Mouse (Mus musculus) forebrain, embryonic 12.5 days (tissue): ENCODE measurements around the gene Klhl23. TPM values are rescaled to one million over a fixed set of nuclear protein-coding genes. Genes with fewer than 3 reads are reported as not detected.

ENCODE experiments used
- ATAC-seq: fragments of 200-750 bp; cut with Nextera tagmentation; 2 replicates; pipeline ENCODE4 v1.8.0; 2017; ENCODE audit warnings: moderate TSS enrichment; ENCODE audit not compliant: low FRiP score
- H3K27ac ChIP-seq: fragments of 300-500 bp; sonication (generic); 2 replicates; pipeline ENCODE4 v1.5.1; 2016; ENCODE audit warnings: mild to moderate bottlenecking
- H3K27me3 ChIP-seq: fragments of 300-500 bp; sonication (generic); 2 replicates; pipeline ENCODE4 v1.6.1; 2016; ENCODE audit warnings: mild to moderate bottlenecking
- H3K36me3 ChIP-seq: fragments of 300-500 bp; sonication (generic); replicated peaks from 2 replicates; pipeline ENCODE4 v1.6.1; 2016; ENCODE audit warnings: mild to moderate bottlenecking
- H3K4me1 ChIP-seq: fragments of 300-500 bp; sonication (generic); 2 replicates; pipeline ENCODE4 v1.6.1; 2016
- H3K4me2 ChIP-seq: fragments of 300-500 bp; sonication (generic); 2 replicates; pipeline ENCODE4 v1.6.1; 2016; ENCODE audit warnings: mild to moderate bottlenecking, moderate library complexity
- H3K4me3 ChIP-seq: fragments of 300-500 bp; sonication (generic); replicated peaks from 2 replicates; pipeline ENCODE4 v1.5.1; 2016; ENCODE audit warnings: mild to moderate bottlenecking
- H3K9ac ChIP-seq: fragments of 300-500 bp; sonication (generic); 2 replicates; pipeline ENCODE4 v1.6.1; 2016; ENCODE audit warnings: mild to moderate bottlenecking
- H3K9me3 ChIP-seq: fragments of 300-500 bp; sonication (generic); 2 replicates; pipeline ENCODE4 v1.6.1; 2016
- WGBS: fragments of 180-500 bp; shearing (Covaris S2); methylation state at CpG from one replicate; pipeline ENCODE4 v1.1.7; 2016; 5-methylcytosine and 5-hydroxymethylcytosine counted together
- polyA plus RNA-seq: library from polyadenylated mRNA; unstranded; fragments of >200 nt; fragmentation: Nextera tagmentation; extraction: Ambion mirVana; gene quantifications from 2 replicates; pipeline ENCODE4 v1.2.1, GENCODE M21; 2016

The Klhl23 gene
- polyA plus RNA-seq, 1 experiment from 2014 or later, result 47.9 TPM

DNA sequence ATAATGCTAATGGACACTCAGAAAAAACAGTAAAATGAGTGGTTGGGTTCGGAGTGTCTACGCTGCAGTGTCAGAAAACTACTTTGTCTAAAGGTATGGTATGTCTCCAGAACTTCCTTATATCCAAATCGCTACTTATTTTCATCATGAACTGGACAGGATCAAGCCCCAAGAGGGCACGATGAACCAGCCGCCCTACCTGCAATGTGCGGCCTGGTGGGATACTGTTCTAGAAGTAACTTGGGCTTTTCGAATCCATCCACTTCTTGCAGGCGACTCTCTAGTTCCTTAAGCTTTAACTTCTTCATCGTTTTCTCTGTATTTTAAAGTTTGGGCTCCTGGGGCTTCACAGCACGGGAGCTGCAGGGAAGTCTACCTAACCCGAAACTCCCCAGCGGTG is 63.3 kb downstream of the Klhl23 start:
- H3K9ac ChIP-seq, result peak overlapping the region; percentile 74
- H3K27me3 ChIP-seq, result no peaks in the 10 kb centered on the region
- H3K27ac ChIP-seq, result 0 out of 2 replicates have a peak overlapping the region, but pooled peaks have one; percentile 14
- peaks cover 12% of the 10 kb centered on the region for H3K4me1 ChIP-seq
- peak; percentile 27; the same call in 1 of the 2 replicates for ATAC-seq
- no peaks in the 10 kb centered on the region for H3K9me3 ChIP-seq
- H3K4me2 ChIP-seq, result peak overlapping the region; percentile 70
- 7% methylated on average over 12 of the region's 12 CpGs for WGBS
- no peaks in the 10 kb centered on the region; the same call in 1 of the 2 replicates for H3K36me3 ChIP-seq
- H3K4me3 ChIP-seq, result peak overlapping the region; percentile 61

GRCm38 (mm10) chr2:69885451-69886305 is 63.9 kb downstream of the Klhl23 start, which contains the start of gene Mettl5:
Gene Mettl5 (minus strand): TSS chr2:69885615.
- ATAC-seq, result peak; percentile 94
- H3K27ac ChIP-seq, result 0 out of 2 replicates have a peak within 1 kb of the TSS, but pooled peaks have one; percentile 14
- 2% methylated on average over 45 of the region's 45 CpGs for WGBS

More at GRCm38 (mm10) chr2:69885451-69886305, 63.9 kb downstream of the Klhl23 start, which contains the start of gene Mettl5:
- H3K9me3 ChIP-seq, result no peaks in the 10 kb centered on the region
- H3K4me2 ChIP-seq, result peak within 1 kb of the TSS; percentile 70
- no peaks in the 10 kb centered on the region for H3K27me3 ChIP-seq
- peak within 1 kb of the TSS; percentile 74 for H3K9ac ChIP-seq
- H3K4me3 ChIP-seq, result peak within 1 kb of the TSS; percentile 61
- peaks cover 12% of the 10 kb centered on the region for H3K4me1 ChIP-seq
- H3K36me3 ChIP-seq, result no peaks in the 10 kb centered on the region; the same call in 1 of the 2 replicates

Other genes with a start within 250 kb of the Klhl23 start
- gene Lrp2, start 235.9 kb upstream of the Klhl23 start, polyA plus RNA-seq, result 1.5 and 1.8 TPM in 2 replicates
- gene Bbs5, start 174.8 kb upstream of the Klhl23 start, polyA plus RNA-seq, result 15.9 and 16.8 TPM in 2 replicates
- 0.24 and 0.37 TPM in 2 replicates for gene Klhl41, start 151.8 kb upstream of the Klhl23 start, polyA plus RNA-seq
- 16.7 and 18.7 TPM in 2 replicates for gene Fastkd1, start 108.4 kb upstream of the Klhl23 start, polyA plus RNA-seq
- 173 and 178 TPM in 2 replicates for gene Ppig, start 99.4 kb upstream of the Klhl23 start, polyA plus RNA-seq
- 4.4 and 4.5 TPM in 2 replicates for gene Ccdc173, start 32.4 kb upstream of the Klhl23 start, polyA plus RNA-seq
- 33.1 and 35.4 TPM in 2 replicates for gene Phospho2, start 32.3 kb upstream of the Klhl23 start, polyA plus RNA-seq
- 448 and 466 TPM in 2 replicates for gene Ssb, start 39.6 kb downstream of the Klhl23 start, polyA plus RNA-seq
- 38.3 and 38.5 TPM in 2 replicates for gene Mettl5, start 63.7 kb downstream of the Klhl23 start, polyA plus RNA-seq
- gene Ubr3, start 75.3 kb downstream of the Klhl23 start, polyA plus RNA-seq, result 18.9 and 22.2 TPM in 2 replicates
- 0.06 and 0.15 TPM in 2 replicates for gene Myo3b, start 217.2 kb downstream of the Klhl23 start, polyA plus RNA-seq